Mouse (Mus musculus): ENCODE measurements around the gene Kdsr. TPM values are rescaled to one million over a fixed set of nuclear protein-coding genes. Genes with fewer than 3 reads are reported as not detected.

Gene Kdsr
- 7.3 and 8.0 TPM in 2 replicates for polyA plus RNA-seq (2015; fragmentation: Nextera tagmentation; extraction: Ambion mirVana)

DNA sequence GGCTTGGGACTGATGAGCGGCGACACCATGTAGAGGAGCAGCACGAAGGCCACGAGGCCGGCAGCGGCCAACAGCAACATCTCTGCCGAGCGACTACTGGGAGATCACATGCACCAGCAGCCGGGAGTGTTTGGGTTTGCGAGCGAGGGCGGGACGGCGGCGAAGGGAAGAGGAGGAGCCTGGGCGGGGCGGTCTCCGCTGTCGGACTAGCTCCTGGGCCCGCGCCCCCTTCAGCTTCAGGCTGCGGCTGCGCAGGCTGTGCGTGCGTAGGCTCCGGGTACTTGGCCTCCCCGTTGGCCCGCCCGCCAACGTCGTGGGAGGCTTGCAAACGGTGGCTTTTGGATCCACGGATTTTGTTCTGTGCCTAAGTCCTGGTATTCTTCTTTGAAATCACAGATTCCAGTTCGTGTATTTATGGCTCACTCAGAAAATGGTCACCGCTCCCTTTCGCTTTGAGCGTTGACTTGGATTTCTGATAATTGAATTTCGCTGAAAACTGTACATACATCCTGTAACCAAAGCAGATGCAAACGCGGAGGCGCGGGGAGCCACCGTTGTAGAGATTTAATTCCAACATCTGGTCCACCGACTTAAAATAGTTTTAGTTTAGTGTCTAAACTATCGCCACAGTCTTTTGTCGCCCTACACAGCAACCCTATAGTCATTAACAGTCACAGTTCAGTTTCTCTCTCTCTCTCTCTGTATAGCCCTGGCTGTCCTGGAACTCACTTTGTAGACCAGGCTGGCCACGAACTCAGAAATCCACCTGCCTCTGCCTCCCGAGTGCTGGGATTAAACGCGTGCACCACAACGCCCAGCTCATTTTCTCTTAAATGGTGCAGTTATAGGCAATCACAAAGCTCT, at the start of gene Kdsr:
Gene Kdsr, minus strand, starts transcription at position 156 of the 864 bp plus-strand sequence.
- WGBS (ENCODE audit: insufficient replicate concordance), result under 1% methylated on average over 51 of the region's 51 CpGs
- Histone ChIP-seq H3K4me2 (ENCODE audit: low read depth, low read length) (peak within 1 kb of the TSS; percentile 84), H3K9ac (replicated peaks) (peak within 1 kb of the TSS; percentile 70), H3K4me3 (ENCODE audit: low read depth, low read length) (peak within 1 kb of the TSS; percentile 53), H3K9me3 (ENCODE audit: low read length) (no peaks in the 10 kb centered on the region), H3K27ac (ENCODE audit: low read depth) (peak within 1 kb of the TSS; percentile 93), H3K4me1 (ENCODE audit: insufficient read depth) (peaks cover 18% of the 10 kb centered on the region), H3K27me3 (ENCODE audit: insufficient read depth, low read length) (no peaks in the 10 kb centered on the region), H3K36me3 (replicated peaks; ENCODE audit: insufficient read depth, low read length) (0 out of 2 replicates have a peak, but pooled peaks cover 1% of the 10 kb centered on the region)
- ATAC-seq (peak; percentile 98), DNase-seq (peak; percentile 96)
- peak; percentile 18; the same call in 1 of the 2 replicates for TF ChIP-seq CTCF (IDR thresholded peaks at IDR 0.05; ENCODE audit: low read depth)
- no peak for TF ChIP-seq EP300 (IDR thresholded peaks at IDR 0.05; ENCODE audit: low read depth)

DNA sequence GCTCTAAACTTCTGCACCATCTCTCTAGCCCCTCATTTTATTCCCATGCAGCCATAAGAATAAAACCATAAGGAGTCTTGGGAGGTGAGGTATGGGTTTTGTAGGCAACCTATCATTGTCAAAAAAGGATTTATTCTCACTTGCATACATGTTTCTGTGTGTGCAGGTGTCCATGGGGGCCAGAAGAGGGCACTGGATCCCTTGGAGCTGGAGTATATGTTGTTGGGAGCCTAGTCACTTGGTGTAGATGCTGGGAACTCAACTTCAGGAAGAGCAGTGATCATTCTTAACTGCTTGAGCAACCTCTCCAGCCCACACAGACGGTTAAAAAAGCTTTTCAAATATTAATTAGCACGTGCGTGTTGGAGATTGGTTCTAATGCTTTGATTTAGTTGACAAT, 40.4 kb upstream of the Kdsr start:
- 0 out of 2 replicates have a peak, but pooled peaks cover 4% of the 10 kb centered on the region for H3K4me1 ChIP-seq (ENCODE audit: insufficient read depth)
- ATAC-seq, result no peak
- no peak overlapping the region for H3K4me2 ChIP-seq (ENCODE audit: low read depth, low read length)
- no peak for DNase-seq
- H3K27ac ChIP-seq (ENCODE audit: low read depth), result no peak overlapping the region
- H3K9ac ChIP-seq (replicated peaks), result no peak overlapping the region
- H3K27me3 ChIP-seq (ENCODE audit: insufficient read depth, low read length), result no peaks in the 10 kb centered on the region
- H3K4me3 ChIP-seq (ENCODE audit: low read depth, low read length), result no peak overlapping the region
- H3K36me3 ChIP-seq (replicated peaks; ENCODE audit: insufficient read depth, low read length), result no peaks in the 10 kb centered on the region
- WGBS (ENCODE audit: insufficient replicate concordance), result 76% methylated on average over 3 of the region's 3 CpGs
- no peaks in the 10 kb centered on the region for H3K9me3 ChIP-seq (ENCODE audit: low read length)
- TF ChIP-seq EP300 (IDR thresholded peaks at IDR 0.05; ENCODE audit: low read depth), result no peak
- peak; percentile 30 for TF ChIP-seq CTCF (IDR thresholded peaks at IDR 0.05; ENCODE audit: low read depth)

DNA sequence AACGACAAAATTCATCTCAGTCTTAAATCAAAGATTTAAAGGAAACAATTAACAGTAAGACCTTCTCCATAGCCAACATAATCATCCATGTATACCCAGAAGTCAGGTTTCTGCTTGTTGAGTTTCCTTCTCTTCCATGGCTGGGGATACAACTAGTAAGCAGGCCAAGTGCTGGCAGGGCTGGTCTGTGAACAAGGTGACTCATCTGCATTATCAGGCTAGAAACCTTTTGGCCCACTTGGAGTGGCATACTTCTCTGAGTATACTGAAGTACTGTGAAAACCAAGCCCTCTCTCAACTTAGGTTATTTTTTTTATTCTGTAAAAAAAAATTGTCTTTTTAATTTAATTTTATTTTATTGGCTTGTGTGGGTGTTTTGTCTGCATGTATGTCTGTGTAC, 39.9 kb upstream of the Kdsr start:
- no peak for DNase-seq
- H3K27me3 ChIP-seq (ENCODE audit: insufficient read depth, low read length), result no peaks in the 10 kb centered on the region
- H3K9ac ChIP-seq (replicated peaks), result no peak overlapping the region
- H3K4me2 ChIP-seq (ENCODE audit: low read depth, low read length), result no peak overlapping the region
- no peaks in the 10 kb centered on the region for H3K36me3 ChIP-seq (replicated peaks; ENCODE audit: insufficient read depth, low read length)
- ATAC-seq, result no peak
- no peak overlapping the region for H3K27ac ChIP-seq (ENCODE audit: low read depth)
- no peaks in the 10 kb centered on the region for H3K9me3 ChIP-seq (ENCODE audit: low read length)
- H3K4me3 ChIP-seq (ENCODE audit: low read depth, low read length), result no peak overlapping the region
- H3K4me1 ChIP-seq (ENCODE audit: insufficient read depth), result 0 out of 2 replicates have a peak, but pooled peaks cover 4% of the 10 kb centered on the region
- TF ChIP-seq CTCF (IDR thresholded peaks at IDR 0.05; ENCODE audit: low read depth), result no peak
- no peak for TF ChIP-seq EP300 (IDR thresholded peaks at IDR 0.05; ENCODE audit: low read depth)
- whole genome bisulfite sequencing (ENCODE audit: insufficient replicate concordance), result 41% methylated on average over 1 of the region's 1 CpGs

DNA sequence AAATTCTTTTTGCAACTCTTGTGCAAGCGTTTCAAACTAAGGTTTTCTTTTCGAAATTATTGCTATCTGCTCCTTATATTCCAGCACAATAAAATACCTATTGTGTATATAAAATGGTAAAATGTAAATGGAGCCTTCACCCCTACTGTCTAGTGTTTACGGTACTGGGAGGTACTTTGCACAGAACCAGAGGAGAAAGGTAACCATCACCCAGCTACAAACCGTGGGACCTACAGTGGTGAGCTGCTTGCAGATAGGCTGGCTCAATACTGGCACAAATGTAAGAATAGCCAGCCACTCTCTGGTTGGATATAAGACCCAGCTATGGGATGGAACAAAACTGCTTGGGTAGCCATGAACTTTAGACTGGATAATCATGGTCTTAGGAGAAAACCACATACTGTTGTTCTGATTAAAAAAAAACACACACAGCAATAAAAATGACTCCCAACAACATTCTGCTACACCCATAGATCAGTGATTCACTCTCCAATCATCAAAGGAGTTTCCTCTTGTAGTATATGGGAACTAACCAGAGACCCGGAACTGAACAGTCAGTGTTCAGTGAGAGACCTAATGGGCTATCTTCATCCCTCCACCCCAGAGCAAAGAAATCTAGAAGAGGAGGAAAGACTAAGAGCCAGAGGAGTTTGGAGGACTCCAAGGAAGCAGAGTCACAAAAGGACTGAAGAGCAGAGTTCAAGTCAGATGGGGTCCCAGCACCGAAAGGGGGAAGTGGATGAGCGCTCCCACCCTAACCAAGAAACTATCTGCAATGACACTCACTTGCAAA, 37.7 kb upstream of the Kdsr start:
- no peaks in the 10 kb centered on the region for H3K36me3 ChIP-seq (replicated peaks; ENCODE audit: insufficient read depth, low read length)
- 0 out of 2 replicates have a peak overlapping the region, but pooled peaks have one; percentile 97 for H3K9ac ChIP-seq (replicated peaks)
- WGBS (ENCODE audit: insufficient replicate concordance), result 57% methylated on average over 7 of the region's 7 CpGs
- peak overlapping the region; percentile 64 for H3K4me2 ChIP-seq (ENCODE audit: low read depth, low read length)
- no peaks in the 10 kb centered on the region for H3K27me3 ChIP-seq (ENCODE audit: insufficient read depth, low read length)
- TF ChIP-seq EP300 (IDR thresholded peaks at IDR 0.05; ENCODE audit: low read depth), result no peak
- no peak for TF ChIP-seq CTCF (IDR thresholded peaks at IDR 0.05; ENCODE audit: low read depth)
- DNase-seq (no peak), ATAC-seq (no peak)
- 0 out of 2 replicates have a peak, but pooled peaks cover 4% of the 10 kb centered on the region for H3K4me1 ChIP-seq (ENCODE audit: insufficient read depth)
- peak overlapping the region; percentile 93 for H3K4me3 ChIP-seq (ENCODE audit: low read depth, low read length)
- H3K27ac ChIP-seq (ENCODE audit: low read depth), result 0 out of 2 replicates have a peak overlapping the region, but pooled peaks have one; percentile 94
- H3K9me3 ChIP-seq (ENCODE audit: low read length), result no peaks in the 10 kb centered on the region

DNA sequence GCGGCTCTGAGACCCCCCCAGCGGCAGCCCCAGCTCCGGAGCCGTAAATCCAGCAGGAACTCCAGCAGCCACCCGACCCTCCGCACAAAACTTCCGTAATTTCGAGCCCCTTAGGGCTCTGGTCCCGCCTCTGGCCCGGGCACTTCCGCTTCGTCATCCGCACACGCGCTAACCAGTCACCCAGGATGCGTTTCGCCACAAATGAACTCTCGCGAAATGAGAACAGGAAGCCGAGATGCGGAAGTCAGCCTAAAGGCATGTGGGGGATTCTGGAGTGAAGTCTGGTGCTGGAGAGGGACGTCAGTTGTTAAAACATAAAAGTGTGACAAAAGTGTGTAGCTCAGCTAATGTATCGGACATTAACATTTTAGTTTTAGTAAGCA, 37.0 kb upstream of the Kdsr start, which contains the start of gene Vps4b:
Gene Vps4b, minus strand, starts transcription at position 187 of the 383 bp plus-strand sequence.
- Histone ChIP-seq H3K4me3 (ENCODE audit: low read depth, low read length) (peak within 1 kb of the TSS; percentile 93), H3K27ac (ENCODE audit: low read depth) (peak within 1 kb of the TSS; percentile 94), H3K9ac (replicated peaks) (peak within 1 kb of the TSS; percentile 97), H3K36me3 (replicated peaks; ENCODE audit: insufficient read depth, low read length) (no peaks in the 10 kb centered on the region), H3K4me1 (ENCODE audit: insufficient read depth) (0 out of 2 replicates have a peak, but pooled peaks cover 4% of the 10 kb centered on the region), H3K4me2 (ENCODE audit: low read depth, low read length) (peak within 1 kb of the TSS; percentile 81), H3K9me3 (ENCODE audit: low read length) (no peaks in the 10 kb centered on the region), H3K27me3 (ENCODE audit: insufficient read depth, low read length) (no peaks in the 10 kb centered on the region)
- DNase-seq, result peak; percentile 93
- peak; percentile 99 for ATAC-seq
- TF ChIP-seq CTCF (IDR thresholded peaks at IDR 0.05; ENCODE audit: low read depth) (no peak), EP300 (IDR thresholded peaks at IDR 0.05; ENCODE audit: low read depth) (peak; percentile 82)
- under 1% methylated on average over 23 of the region's 23 CpGs for WGBS (ENCODE audit: insufficient replicate concordance)
